Mouse (Mus musculus) Muller cell, postnatal 12 days (primary cell): ENCODE measurements at regions not wholly inside any gene's neighbourhood (a gene's known extent, or its start where the extent isn't known, plus 50 kb on each side); places are given as distances from the start of the nearest gene placed in this dataset.

ENCODE experiments used
- DNase-seq: peaks from one replicate; pipeline ENCODE4 v3.0.0-alpha.2; 2015; ENCODE audit errors: inconsistent ontology term

DNA sequence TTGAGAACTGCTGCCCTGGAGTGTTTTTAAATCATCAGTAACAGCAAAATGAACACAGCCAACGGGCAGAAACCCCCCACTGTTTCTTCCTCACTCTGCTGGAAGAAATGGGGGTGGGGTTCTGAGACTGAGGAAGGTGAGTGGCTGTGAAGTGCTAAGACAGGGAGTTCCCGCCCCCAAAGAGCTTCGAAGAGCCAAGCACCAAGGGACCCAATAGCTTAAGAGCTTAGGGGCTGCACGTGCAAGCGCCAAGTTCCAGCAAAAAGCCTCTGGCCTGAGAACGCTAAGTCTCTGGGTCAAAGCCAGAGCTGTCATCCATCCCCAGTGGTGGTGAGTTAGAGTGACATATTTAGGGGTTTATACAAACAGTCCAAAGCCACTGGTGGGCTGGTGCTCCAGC is 55.1 kb upstream of the Pcbd1 start:
- no peak for DNase-seq

- DNase-seq = peak; percentile 92
Observed at GRCm38 (mm10) chr10:61028598-61028997, 60.5 kb upstream of the Pcbd1 start.

DNA sequence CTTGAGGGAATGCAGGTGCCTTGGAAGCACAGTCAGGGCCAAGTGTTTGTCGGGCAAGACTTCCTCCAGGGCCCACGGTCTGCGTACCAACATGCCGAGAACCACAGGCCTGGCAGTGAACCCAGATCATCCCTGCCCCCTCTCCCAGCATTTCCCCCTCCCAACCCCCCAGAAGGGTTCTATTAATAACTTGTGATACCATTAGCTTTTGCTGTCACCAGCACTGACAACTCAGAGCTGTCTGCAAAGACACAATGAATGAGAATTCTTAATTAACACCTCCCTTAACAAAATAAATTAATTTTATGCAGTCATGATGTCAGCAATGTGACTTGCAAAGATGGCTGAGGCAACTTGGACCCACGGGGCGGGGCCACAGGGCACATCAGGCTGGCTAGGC is 61.9 kb upstream of the Pcbd1 start:
- DNase-seq = peak; percentile 22

- no peak for DNase-seq
Observed at GRCm38 (mm10) chr10:61025061-61025460, 64.1 kb upstream of the Pcbd1 start.

DNA sequence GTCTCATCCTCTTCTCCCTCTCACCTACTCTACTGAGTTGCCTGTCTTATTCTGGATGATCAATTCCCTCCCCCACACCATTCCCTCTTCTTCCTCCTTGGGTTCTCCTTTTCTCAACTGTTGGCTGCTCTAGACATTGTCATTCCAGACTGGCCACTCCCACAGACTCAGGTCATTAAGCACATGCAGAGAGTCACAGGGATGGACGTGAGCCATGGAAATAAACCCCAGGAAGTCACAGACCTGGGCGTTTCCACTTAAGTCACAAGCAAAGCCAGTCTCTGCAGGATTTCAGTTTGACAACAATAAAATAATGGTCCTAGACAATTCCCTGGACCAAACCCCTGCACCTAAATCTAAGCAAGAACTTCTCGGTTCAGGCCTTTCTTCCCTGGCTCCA is 65.0 kb upstream of the Pcbd1 start:
- no peak for DNase-seq

DNA sequence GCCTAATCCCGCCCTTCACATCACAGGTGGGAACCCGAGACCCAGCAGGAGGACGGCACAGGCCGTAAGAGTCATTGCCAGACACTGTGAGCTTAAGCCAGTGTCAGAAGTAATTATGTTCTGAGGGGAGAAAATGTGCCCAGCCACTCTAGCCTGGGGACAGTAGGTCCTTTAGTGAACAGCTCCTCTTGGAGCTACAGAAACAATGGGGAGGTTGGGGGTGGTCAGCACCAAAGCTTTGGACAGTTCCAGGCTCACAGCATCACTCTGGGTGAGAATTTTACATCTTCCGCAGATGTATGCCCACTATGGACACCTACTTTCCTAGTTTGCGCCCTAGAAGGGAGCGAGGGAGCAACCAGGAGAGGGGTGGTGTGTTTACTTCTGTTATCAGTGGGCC is 65.7 kb upstream of the Pcbd1 start:
- DNase-seq = peak; percentile 39

DNA sequence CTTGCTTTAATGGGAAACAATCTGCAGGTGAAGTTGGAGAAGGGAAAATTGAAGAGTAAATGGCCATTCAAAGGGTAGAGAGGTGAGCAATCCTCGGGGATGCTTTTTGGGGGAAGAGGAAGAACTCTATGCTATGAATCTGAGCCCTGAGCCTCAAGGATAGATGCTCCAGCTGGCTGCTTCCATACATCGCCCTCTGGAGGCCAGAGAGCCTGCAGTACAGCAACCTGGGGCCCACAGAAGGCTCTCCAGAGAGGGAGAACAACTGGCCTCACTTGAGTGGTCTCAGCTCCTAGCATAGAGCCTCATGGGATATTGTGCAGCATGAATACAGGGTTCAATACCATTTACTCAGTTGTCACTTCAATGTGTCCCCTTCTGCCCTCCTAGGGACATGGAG is 69.6 kb upstream of the Pcbd1 start:
- DNase-seq = no peak

- no peak for DNase-seq
Observed at GRCm38 (mm10) chr10:61012199-61012695, 76.9 kb upstream of the Pcbd1 start.

DNA sequence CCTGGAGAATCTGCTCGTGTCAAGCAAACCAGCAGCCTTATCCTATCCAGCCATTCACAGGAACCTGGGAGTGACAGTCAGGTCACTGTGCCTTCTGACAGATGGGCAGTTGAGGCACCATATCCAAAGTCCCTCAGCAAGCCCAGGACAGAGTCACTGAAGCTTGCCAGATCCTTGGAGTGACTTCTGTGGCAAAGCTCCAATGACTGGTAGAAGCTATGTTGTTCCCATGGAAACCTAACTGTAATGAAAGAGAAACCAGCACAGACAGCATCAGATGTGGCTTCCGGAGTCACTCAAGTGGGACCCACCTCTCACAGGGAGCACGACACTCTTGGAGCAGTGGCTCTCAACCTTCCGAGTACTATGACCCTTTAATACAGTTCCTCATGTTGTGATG is 78.4 kb upstream of the Pcbd1 start:
- DNase-seq = no peak

GRCm38 (mm10) chr10:61007403-61007802 is 81.7 kb upstream of the Pcbd1 start:
- DNase-seq = no peak

DNA sequence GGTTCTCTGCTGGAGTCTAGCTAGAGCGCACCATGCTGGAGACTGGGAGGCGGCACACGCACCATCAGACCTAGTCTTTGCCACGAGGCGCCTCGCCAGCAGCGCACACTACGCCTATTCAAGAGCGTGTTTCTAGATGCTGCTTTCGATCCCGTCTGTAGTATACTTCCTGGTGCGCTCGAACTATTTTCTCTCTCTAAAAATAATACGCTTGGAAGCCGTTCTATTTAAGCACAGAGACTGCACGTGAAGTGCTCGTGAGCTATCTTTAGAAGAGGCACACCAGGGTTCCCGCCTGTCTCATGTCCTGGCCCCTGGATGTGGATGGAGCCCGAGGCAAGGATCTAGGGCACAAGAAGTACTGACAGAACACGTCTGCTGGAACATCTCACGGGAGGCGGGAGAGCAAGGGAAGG is 87.4 kb upstream of the Pcbd1 start:
- no peak for DNase-seq

- DNase-seq = no peak
Observed at GRCm38 (mm10) chr10:60997393-60997792, 91.7 kb upstream of the Pcbd1 start.

- DNase-seq = no peak
Observed at GRCm38 (mm10) chr10:60995908-60996640, 93.1 kb upstream of the Pcbd1 start.

- DNase-seq = peak; percentile 73
Observed at GRCm38 (mm10) chr10:60985109-60985576, 104.0 kb upstream of the Pcbd1 start.

DNA sequence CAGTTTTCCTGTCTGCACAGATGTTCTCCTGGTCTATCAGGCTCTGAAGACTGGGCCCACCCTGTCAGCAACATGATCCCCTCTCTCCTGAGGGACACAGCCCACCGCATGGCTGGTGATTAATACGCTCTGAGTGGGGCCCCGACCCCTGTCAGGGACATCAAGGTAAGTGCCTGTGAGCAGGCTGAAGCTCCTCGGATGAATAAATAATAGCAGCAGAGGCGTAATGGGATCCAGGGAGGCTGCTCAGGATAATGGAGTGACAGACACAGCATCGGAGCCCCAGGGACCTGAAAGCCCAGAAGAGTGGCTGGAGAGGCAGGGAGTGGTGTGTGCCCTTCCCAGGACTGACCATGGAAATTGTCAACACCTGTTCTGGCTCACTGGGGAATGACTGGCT is 107.4 kb upstream of the Pcbd1 start:
- no peak for DNase-seq

DNA sequence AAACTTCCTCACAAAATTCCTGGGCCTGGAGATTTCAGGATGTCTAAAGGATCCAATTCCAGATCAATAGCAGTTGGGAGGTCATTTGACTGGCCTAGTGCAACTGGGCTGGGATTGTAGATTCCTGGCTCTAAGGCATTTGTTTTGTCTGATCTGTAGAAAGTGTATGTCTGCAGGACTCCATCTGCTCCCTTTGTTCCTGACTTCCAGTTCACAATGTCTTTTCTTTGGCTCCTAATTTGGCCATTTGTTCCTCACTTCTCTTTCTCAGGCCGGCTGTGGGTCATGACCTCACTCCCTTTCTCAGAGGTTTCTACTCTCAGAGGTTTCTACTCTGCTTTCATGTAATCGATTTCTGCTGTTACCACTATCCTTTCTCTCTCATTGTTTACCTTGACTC is 115.5 kb upstream of the Pcbd1 start:
- no peak for DNase-seq

DNA sequence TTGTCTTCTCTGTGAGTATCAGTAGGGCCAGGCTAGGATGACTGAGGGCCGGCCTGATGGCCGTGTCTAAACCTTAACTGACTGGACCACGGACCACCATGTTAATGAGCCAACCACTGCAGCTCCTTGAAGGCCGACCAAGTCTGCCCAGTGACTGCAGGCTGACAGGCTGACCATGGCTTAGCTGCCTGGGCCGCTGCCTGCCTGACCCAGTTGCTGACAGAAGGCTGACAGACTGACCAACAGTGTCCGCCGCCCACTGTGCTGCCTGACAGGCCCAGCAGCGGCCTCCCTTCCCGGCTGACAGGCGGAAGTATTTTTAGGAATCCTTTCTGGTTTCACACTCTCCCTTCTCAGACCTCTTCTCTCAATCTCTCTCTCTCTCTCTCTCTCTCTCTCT is 124.3 kb upstream of the Pcbd1 start:
- no peak for DNase-seq

DNA sequence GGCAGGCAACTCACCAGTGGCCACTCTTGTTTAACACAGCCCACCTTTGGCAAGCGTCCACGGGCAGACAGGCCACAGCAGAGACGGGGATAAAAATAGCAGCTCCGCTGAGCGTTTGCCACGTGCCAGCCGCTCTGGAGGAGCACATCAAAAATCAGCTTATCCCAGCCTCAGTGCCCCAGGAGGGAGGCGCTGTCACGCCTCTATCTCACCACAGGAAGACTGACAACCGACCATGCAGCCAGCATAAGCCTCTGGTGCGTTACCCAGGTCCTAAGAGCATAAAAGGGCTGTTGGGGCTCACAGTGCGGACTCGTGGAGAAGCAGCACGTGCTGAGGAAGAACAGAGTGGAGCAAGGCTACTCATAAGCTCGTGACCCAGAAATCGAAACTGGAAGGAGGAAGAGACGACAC is 126.4 kb upstream of the Unc5b start:
- peak; percentile 42 for DNase-seq

- no peak for DNase-seq
Observed at GRCm38 (mm10) chr10:60955467-60955866, 124.1 kb upstream of the Unc5b start.

DNA sequence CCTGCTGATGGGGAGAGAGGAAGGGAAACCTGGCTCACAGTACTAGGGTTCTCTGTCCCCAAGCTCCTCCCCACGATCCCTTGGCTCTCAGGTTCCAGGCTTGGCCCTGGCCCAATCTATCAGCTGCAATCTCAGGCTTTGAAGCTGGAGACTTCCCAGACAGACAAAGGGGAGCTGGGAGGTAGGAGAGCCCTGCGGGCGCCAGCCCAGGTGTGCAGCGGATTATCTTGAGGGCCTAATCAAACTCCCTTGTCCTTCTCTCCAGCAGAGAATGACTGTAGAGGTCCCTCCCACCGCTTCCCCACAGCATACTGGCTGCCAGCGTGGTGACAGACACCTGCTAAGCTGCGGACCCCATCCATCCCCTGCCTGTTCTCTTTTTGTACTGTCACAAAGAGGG is 121.1 kb upstream of the Unc5b start:
- DNase-seq = no peak

GRCm38 (mm10) chr10:60948983-60949677 is 117.7 kb upstream of the Unc5b start:
- peak; percentile 69 for DNase-seq

DNA sequence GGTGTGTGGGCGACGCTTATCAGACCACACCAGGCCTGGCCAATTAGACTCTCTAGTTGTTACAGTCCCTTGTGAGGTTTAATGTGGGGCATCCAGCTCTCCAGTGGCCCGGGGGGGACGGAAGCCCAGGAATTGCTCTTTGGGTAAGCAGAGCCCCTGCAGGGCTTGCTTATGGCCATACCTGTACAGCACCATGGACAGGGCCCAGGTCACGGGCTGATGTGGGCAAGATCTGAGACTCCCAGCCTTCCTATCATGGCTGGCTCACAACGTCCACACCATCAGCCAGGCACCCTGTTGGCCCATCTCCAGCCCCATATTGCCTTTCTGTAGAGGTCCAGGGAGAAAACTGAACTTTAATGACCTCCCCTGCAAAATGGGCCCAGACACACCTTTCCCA is 111.7 kb upstream of the Unc5b start:
- DNase-seq = no peak

GRCm38 (mm10) chr10:60938749-60939148 is 107.4 kb upstream of the Unc5b start:
- DNase-seq = no peak
